In the genomic region with DNA sequence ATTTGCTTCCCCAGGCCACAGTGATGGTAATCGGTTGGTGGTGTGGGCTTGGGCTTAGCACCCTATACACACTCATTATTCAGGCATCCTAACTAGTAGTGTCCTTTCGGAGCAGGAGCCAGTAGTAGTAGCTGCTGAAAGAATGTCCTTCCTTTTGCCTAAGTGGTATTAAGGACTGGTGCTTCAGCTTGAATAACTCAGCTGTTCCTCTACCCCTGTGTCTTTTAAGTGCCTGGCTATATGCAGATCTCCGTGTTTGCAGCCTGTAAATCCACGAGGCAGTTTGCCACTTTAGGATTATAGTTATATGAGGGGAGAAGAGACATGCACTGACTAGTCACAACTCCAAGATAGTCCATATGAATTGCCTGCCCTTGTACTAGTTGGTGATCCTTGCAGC, we compare ENCODE assay signal across 12 mouse cellular contexts. TPM values are rescaled to one million over a fixed set of nuclear protein-coding genes. Genes with fewer than 3 reads are reported as not detected.
A peak's percentile ranks its signal among the peaks of the same experiment; 100 is the strongest.
DNase-seq lines count a peak whose midpoint lies in the region; ATAC-seq and TF ChIP-seq lines count a peak whose summit lies in the region.
"Had no signal": no experiment of that assay in that cellular context is flagged by ENCODE, and none has a peak within 500 bp of the region (broad histone marks: within the 10 kb centered on the region; RNA-seq: fewer than 3 reads in every experiment).

No protein-coding gene starts in this region.

- H3K27ac ChIP-seq in gastrocnemius, adult 2 months = peak overlapping the region; percentile 95
- H3K27ac ChIP-seq in kidney, adult 2 months (ENCODE audit: insufficient read depth, low read depth, low read length) = peak overlapping the region; percentile 88
- peak overlapping the region; percentile 56; the same call in 1 of the 2 replicates for H3K27ac ChIP-seq in neural tube, embryonic 15.5 days (replicated peaks)
- peak overlapping the region; percentile 95 for H3K27ac ChIP-seq in stomach, embryonic 16.5 days (ENCODE audit: low read length)
- H3K27ac ChIP-seq: midbrain, embryonic 10.5 days had no signal

- WGBS in kidney, adult 2 months = 47% methylated on average over 4 of the region's 4 CpGs
- 86% methylated on average over 4 of the region's 4 CpGs for WGBS in neural tube, embryonic 15.5 days
- WGBS in stomach, embryonic 16.5 days = 70% methylated on average over 4 of the region's 4 CpGs

- H3K4me2 ChIP-seq in neural tube, embryonic 15.5 days = no peak overlapping the region
- H3K4me2 ChIP-seq in stomach, embryonic 16.5 days (ENCODE audit: low read depth, low read length) = no peak overlapping the region

- no peak for TF ChIP-seq CTCF in gastrocnemius, adult 2 months (IDR thresholded peaks at IDR 0.05)
- no peak for TF ChIP-seq CTCF in kidney, adult 2 months (conservative IDR thresholded peaks at IDR 0.05; ENCODE audit: insufficient read depth, insufficient read length, low read depth, low read length)

- H3K9ac ChIP-seq in neural tube, embryonic 15.5 days (replicated peaks) = no peak overlapping the region
- H3K9ac ChIP-seq in stomach, embryonic 16.5 days (ENCODE audit: low read length) = no peak overlapping the region
- H3K9ac ChIP-seq: forebrain, postnatal 0 days; liver, embryonic 14.5 days had no signal

- TF ChIP-seq POLR2A in kidney, adult 2 months (IDR thresholded peaks at IDR 0.05; ENCODE audit: low read depth, low read length) = no peak

- no peaks in the 10 kb centered on the region for H3K27me3 ChIP-seq in kidney, adult 2 months (replicated peaks; ENCODE audit: control insufficient read depth, insufficient read depth, low read length)
- H3K27me3 ChIP-seq in neural tube, embryonic 15.5 days (replicated peaks) = no peaks in the 10 kb centered on the region
- H3K27me3 ChIP-seq in stomach, embryonic 16.5 days (ENCODE audit: control insufficient read depth, insufficient read depth, low read length) = no peaks in the 10 kb centered on the region

- intact Hi-C loops in gastrocnemius, adult 2 months (cut with DNase I) = loop anchor here (2.0 kb wide), 1 partner anchor 16 kb away; no protein-coding TSS in a partner anchor

- H3K9me3 ChIP-seq in neural tube, embryonic 15.5 days (replicated peaks) = no peaks in the 10 kb centered on the region
- no peaks in the 10 kb centered on the region for H3K9me3 ChIP-seq in stomach, embryonic 16.5 days (replicated peaks; ENCODE audit: control insufficient read depth, low read length)
- H3K9me3 ChIP-seq: midbrain, embryonic 10.5 days had no signal

- DNase-seq in gastrocnemius, adult 2 months = no peak
- no peak for DNase-seq in gastrocnemius, adult 8-10 months (ENCODE audit: low spot score in 2 of 2)
- DNase-seq in kidney, adult 2 months = no peak
- no peak for DNase-seq in kidney, postnatal 14 days
- DNase-seq in neural tube, embryonic 10.5 days (ENCODE audit: extremely low spot score, low spot score) = no peak
- no peak for DNase-seq in thymus, postnatal 0 days (ENCODE audit: low spot score)
- DNase-seq: thymus, postnatal 4 days had no signal

- H3K36me3 ChIP-seq in kidney, adult 2 months (ENCODE audit: control insufficient read depth, insufficient read depth, low read length) = peaks cover 12% of the 10 kb centered on the region; the same call in 1 of the 2 replicates
- H3K36me3 ChIP-seq in neural tube, embryonic 15.5 days = no peaks in the 10 kb centered on the region
- no peaks in the 10 kb centered on the region for H3K36me3 ChIP-seq in stomach, embryonic 16.5 days (ENCODE audit: control insufficient read depth, insufficient read depth, low read length)
- H3K36me3 ChIP-seq: midbrain, embryonic 10.5 days had no signal

- ATAC-seq in neural tube, embryonic 15.5 days (ENCODE audit: low FRiP score) = no peak
- ATAC-seq in stomach, embryonic 16.5 days (ENCODE audit: insufficient read depth, low FRiP score) = no peak

- H3K4me1 ChIP-seq in kidney, adult 2 months (ENCODE audit: control insufficient read depth, insufficient read depth, low read length) = peaks cover 67% of the 10 kb centered on the region
- peaks cover 43% of the 10 kb centered on the region for H3K4me1 ChIP-seq in neural tube, embryonic 15.5 days
- H3K4me1 ChIP-seq in stomach, embryonic 16.5 days (ENCODE audit: control insufficient read depth, insufficient read depth, low read length) = peaks cover 74% of the 10 kb centered on the region

- peak overlapping the region; percentile 11; the same call in 1 of the 2 replicates for H3K4me3 ChIP-seq in gastrocnemius, adult 2 months
- no peak overlapping the region for H3K4me3 ChIP-seq in kidney, adult 2 months (ENCODE audit: insufficient read depth, low read depth, low read length)
- H3K4me3 ChIP-seq in neural tube, embryonic 15.5 days (replicated peaks) = no peak overlapping the region
- H3K4me3 ChIP-seq in stomach, embryonic 16.5 days (replicated peaks; ENCODE audit: low read length) = no peak overlapping the region
- H3K4me3 ChIP-seq: midbrain, embryonic 10.5 days had no signal

RNA-seq across cellular contexts. Expression of a gene that starts 38.9 kb away (rescaled TPM):
- total RNA-seq in gastrocnemius, adult 2 months (2021) = 10 to 100 TPM; 71.5 to 81.6 TPM
- 10 to 100 TPM; 47.0 to 80.7 (median 56.9) TPM for total RNA-seq in gastrocnemius, adult 8-10 months (2022)
- 609 and 859 TPM in 2 replicates for polyA plus RNA-seq in kidney, adult 2 months (2012; rRNA removed)
- polyA plus RNA-seq in neural tube, embryonic 15.5 days (2015; fragmentation: Nextera tagmentation; extraction: Ambion mirVana) = 51.6 and 57.1 TPM in 2 replicates
- polyA plus RNA-seq in stomach, embryonic 16.5 days (2015; fragmentation: Nextera tagmentation; extraction: Ambion mirVana) = 76.1 and 80.6 TPM in 2 replicates
- 18.2 and 25.2 TPM in 2 replicates for polyA plus RNA-seq in thymus, postnatal 0 days (2015; fragmentation: Nextera tagmentation; extraction: Ambion mirVana)
